Mouse (Mus musculus) midbrain, postnatal 0 days (tissue): Measurements from ENCODE around the gene Atl3. TPM values are rescaled to one million over a fixed set of nuclear protein-coding genes. Genes with fewer than 3 reads are reported as not detected.
A peak's percentile ranks its signal among the peaks of the same experiment; 100 is the strongest.

ENCODE experiments used
- ATAC-seq: fragments of 200-750 bp; cut with Nextera tagmentation; 2 replicates; pipeline ENCODE4 v1.8.0; 2017; ENCODE audit warnings: moderate number of reproducible peaks, mild to moderate bottlenecking, moderate TSS enrichment, moderate library complexity; ENCODE audit not compliant: low FRiP score
- DNase-seq: peaks from one replicate; pipeline ENCODE4 v3.0.0-alpha.2; 2015; ENCODE audit warnings: low spot score
- H3K27ac ChIP-seq: fragments of 300-500 bp; sonication (generic); 2 replicates; pipeline ENCODE4 v1.5.1; 2014; ENCODE audit warnings: low read depth, mild to moderate bottlenecking, low read length, mixed read lengths
- H3K27me3 ChIP-seq: fragments of 300-500 bp; sonication (generic); 2 replicates; pipeline ENCODE4 v1.6.1; 2014; ENCODE audit warnings: low read length, control low read depth, mixed read lengths; ENCODE audit not compliant: insufficient read depth
- H3K36me3 ChIP-seq: fragments of 300-500 bp; sonication (generic); 2 replicates; pipeline ENCODE4 v1.6.1; 2014; ENCODE audit warnings: low read length, control low read depth, mixed read lengths; ENCODE audit not compliant: insufficient read depth
- H3K4me1 ChIP-seq: fragments of 300-500 bp; sonication (generic); 2 replicates; pipeline ENCODE4 v1.6.1; 2014; ENCODE audit warnings: mild to moderate bottlenecking, control low read depth, antibody characterized with exemption, low read length, mixed read lengths; ENCODE audit not compliant: insufficient read depth
- H3K4me2 ChIP-seq: fragments of 300-500 bp; sonication (generic); 2 replicates; pipeline ENCODE4 v1.6.1; 2014; ENCODE audit warnings: low read depth, mild to moderate bottlenecking, low read length, mixed read lengths; ENCODE audit not compliant: poor library complexity, severe bottlenecking
- H3K4me3 ChIP-seq: fragments of 300-500 bp; sonication (generic); 2 replicates; pipeline ENCODE4 v1.5.1; 2014; ENCODE audit warnings: low read depth, mild to moderate bottlenecking, low read length, moderate library complexity
- H3K9ac ChIP-seq: fragments of 300-500 bp; sonication (generic); replicated peaks from 2 replicates; pipeline ENCODE4 v1.6.1; 2014; ENCODE audit warnings: mild to moderate bottlenecking, low read length, moderate library complexity, mixed read lengths; ENCODE audit not compliant: poor library complexity, severe bottlenecking
- H3K9me3 ChIP-seq: fragments of 300-500 bp; sonication (generic); 2 replicates; pipeline ENCODE4 v1.6.1; 2016; ENCODE audit warnings: low read length, control low read depth
- CTCF ChIP-seq: IDR thresholded peaks from 2 replicates; pipeline ENCODE4 v1.5.1; 2016; ENCODE audit warnings: antibody characterized with exemption, mild to moderate bottlenecking
- WGBS: fragments of 180-500 bp; shearing (Covaris S2); extraction: QIAGEN DNeasy Blood & Tissue Kit; methylation state at CpG from one replicate; pipeline ENCODE4 v1.1.7; 2014; 5-methylcytosine and 5-hydroxymethylcytosine counted together
- polyA plus RNA-seq: library from polyadenylated mRNA; unstranded; fragments of >200 nt; fragmentation: Nextera tagmentation; extraction: Ambion mirVana; gene quantifications from 2 replicates; pipeline ENCODE4 v1.2.1, GENCODE M21; 2015
- total RNA-seq: library from RNA; depleted of rRNA; stranded (reverse); fragments of >200 nt; gene quantifications from 2 replicates; pipeline ENCODE4 v1.2.3, GENCODE M21; 2014

The Atl3 gene
- total and polyA plus RNA-seq, 2 experiments from 2014 or later: 5.3 to 10.2 TPM

- Histone ChIP-seq H3K27me3 (no peaks in the 10 kb centered on the region), H3K9ac (peak within 1 kb of the TSS; percentile 99), H3K4me1 (no peaks in the 10 kb centered on the region), H3K27ac (peak within 1 kb of the TSS; percentile 99), H3K36me3 (no peaks in the 10 kb centered on the region), H3K4me2 (peak within 1 kb of the TSS; percentile 65), H3K4me3 (peak within 1 kb of the TSS; percentile 90), H3K9me3 (no peaks in the 10 kb centered on the region)
- ATAC-seq: peak; percentile 94
- under 1% methylated on average over 72 of the region's 80 CpGs for WGBS
- no peak for TF ChIP-seq CTCF
- peak; percentile 98 for DNase-seq
Observed at GRCm38 (mm10) chr19:7482599-7483511, 11.0 kb upstream of the Atl3 start, which contains the start of gene Rtn3. Gene Rtn3, minus strand, starts transcription at chr19:7483281.

DNA sequence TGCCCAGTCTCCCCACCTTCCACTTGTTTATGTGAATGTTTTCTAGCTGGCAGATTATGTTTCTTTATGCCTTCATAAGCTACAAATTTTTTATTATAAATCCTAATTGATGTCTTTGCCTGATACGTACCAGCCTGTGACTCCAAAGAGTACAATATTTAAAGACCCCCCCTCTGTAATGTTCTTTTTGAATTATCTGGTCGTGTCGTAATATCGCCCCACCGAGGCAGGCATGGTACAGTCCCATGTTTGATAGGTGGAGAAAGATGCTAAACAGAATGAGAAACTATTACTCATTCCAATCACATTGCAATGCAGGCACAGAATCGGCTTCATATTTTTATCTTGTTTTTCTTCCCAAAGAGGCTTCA, 10.3 kb upstream of the Atl3 start:
- DNase-seq (peak; percentile 84), ATAC-seq (peak; percentile 83)
- H3K36me3 ChIP-seq: no peaks in the 10 kb centered on the region
- peak overlapping the region; percentile 65 for H3K4me2 ChIP-seq
- no peaks in the 10 kb centered on the region for H3K4me1 ChIP-seq
- H3K9ac ChIP-seq: peak overlapping the region; percentile 99; the same call in 1 of the 2 replicates
- peak overlapping the region; percentile 99 for H3K27ac ChIP-seq
- WGBS: 0% methylated on average over 6 of the region's 6 CpGs
- no peaks in the 10 kb centered on the region for H3K9me3 ChIP-seq
- peak; percentile 58 for TF ChIP-seq CTCF
- no peaks in the 10 kb centered on the region for H3K27me3 ChIP-seq
- H3K4me3 ChIP-seq: peak overlapping the region; percentile 90

DNA sequence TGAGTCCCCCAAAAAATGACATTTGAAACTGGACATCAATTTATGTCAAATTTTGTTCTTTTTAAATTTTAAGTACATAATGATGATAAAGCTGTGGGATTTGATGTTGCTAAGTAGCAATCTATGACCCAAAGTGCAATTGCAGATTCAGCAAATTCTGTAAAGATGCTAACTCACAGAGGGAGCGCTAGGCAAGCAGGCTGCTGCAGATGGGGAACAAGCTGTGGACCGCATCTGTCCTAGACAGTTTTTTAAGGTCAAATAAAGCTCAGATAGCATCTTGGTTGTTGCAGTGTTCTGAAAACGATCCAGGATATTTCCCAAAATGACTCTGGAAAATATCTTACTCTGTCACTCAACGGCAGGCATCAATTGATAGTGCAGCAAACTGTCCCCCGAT, 9.8 kb upstream of the Atl3 start:
- Histone ChIP-seq H3K9me3 (no peaks in the 10 kb centered on the region), H3K27ac (peak overlapping the region; percentile 99), H3K9ac (peak overlapping the region; percentile 99; the same call in 1 of the 2 replicates), H3K4me3 (peak overlapping the region; percentile 90), H3K36me3 (no peaks in the 10 kb centered on the region), H3K27me3 (no peaks in the 10 kb centered on the region), H3K4me2 (peak overlapping the region; percentile 65), H3K4me1 (no peaks in the 10 kb centered on the region)
- DNase-seq (peak; percentile 21), ATAC-seq (no peak)
- no peak for TF ChIP-seq CTCF
- 40% methylated on average over 5 of the region's 5 CpGs for WGBS

DNA sequence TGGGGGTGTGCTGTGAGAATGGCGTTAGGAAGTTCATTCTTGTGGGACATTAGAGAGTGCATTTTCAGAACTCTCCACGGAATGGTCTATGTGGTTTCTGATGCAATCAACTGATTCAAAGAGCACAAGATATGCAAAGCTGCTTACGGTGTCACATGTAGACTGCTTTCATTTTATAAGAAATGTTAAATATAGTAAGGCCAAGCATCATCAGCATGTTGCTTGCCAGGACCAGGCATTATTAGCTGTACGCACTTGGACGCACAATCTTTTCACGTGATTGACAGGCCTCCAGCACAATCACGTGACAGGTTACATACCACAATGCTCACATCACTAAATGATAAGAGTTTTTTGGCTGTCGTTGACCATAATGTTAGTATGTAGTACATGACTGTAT, 6.2 kb upstream of the Atl3 start:
- Histone ChIP-seq H3K36me3 (no peaks in the 10 kb centered on the region), H3K4me3 (no peak overlapping the region), H3K9me3 (no peaks in the 10 kb centered on the region), H3K27ac (no peak overlapping the region), H3K4me1 (no peaks in the 10 kb centered on the region), H3K4me2 (no peak overlapping the region), H3K27me3 (no peaks in the 10 kb centered on the region), H3K9ac (no peak overlapping the region)
- DNase-seq: no peak
- ATAC-seq: no peak
- no peak for TF ChIP-seq CTCF
- WGBS: 86% methylated on average over 8 of the region's 8 CpGs

DNA sequence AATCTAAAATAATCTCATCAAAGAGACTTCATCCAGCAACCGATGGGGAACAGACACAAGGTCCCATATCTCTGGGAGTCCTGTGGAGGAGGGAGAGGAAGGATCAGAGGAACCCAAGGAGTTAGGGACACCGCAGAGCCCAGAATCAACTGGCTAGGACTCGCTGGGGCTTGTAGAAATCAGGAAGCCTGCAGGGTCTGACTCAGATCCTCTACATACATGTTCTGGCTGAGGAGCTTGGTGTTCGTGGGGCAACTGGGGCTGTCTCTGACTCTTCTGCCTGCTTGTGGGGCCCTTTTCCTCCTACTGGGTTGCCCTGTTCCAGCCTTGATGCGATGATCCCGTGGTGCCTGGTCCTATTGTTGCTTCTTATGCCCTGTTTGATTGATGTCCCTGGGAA, 1.9 kb upstream of the Atl3 start:
- ATAC-seq (no peak), DNase-seq (no peak)
- WGBS: 88% methylated on average over 6 of the region's 6 CpGs
- Histone ChIP-seq H3K9me3 (no peaks in the 10 kb centered on the region), H3K4me2 (no peak overlapping the region), H3K27me3 (no peaks in the 10 kb centered on the region), H3K9ac (no peak overlapping the region), H3K36me3 (no peaks in the 10 kb centered on the region), H3K4me1 (no peaks in the 10 kb centered on the region), H3K4me3 (no peak overlapping the region), H3K27ac (no peak overlapping the region)
- TF ChIP-seq CTCF: no peak

DNA sequence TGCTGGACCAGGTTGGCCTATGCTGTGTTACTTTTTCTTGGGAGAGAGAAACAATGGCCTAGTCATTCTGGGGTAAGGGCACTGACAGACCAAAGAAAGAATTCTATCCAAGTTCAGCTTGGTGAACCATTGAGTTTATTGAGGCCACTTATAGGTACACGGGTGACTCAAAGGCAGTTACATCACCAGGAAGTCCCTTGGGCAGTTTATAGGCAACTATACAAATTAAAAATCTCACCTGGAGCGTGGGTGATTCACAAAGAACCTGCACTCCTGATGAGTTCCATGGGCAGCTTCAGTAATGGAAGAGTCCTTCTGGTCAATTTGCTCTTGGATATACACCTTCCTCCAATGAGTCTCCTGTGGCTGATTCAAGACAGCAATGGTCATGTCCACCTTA, 1.2 kb upstream of the Atl3 start:
- no peak overlapping the region for H3K4me2 ChIP-seq
- no peaks in the 10 kb centered on the region for H3K9me3 ChIP-seq
- H3K36me3 ChIP-seq: no peaks in the 10 kb centered on the region
- ATAC-seq (no peak), DNase-seq (no peak)
- no peaks in the 10 kb centered on the region for H3K4me1 ChIP-seq
- H3K4me3 ChIP-seq: no peak overlapping the region
- no peak overlapping the region for H3K9ac ChIP-seq
- H3K27me3 ChIP-seq: no peaks in the 10 kb centered on the region
- no peak for TF ChIP-seq CTCF
- WGBS: 94% methylated on average over 2 of the region's 2 CpGs
- no peak overlapping the region for H3K27ac ChIP-seq
